Mouse (Mus musculus) embryonic facial prominence, embryonic 11.5 days (tissue): ENCODE results near the gene Pigc. TPM values are rescaled to one million over a fixed set of nuclear protein-coding genes. Genes with fewer than 3 reads are reported as not detected.

Experiments used
- ATAC-seq: fragments of 200-750 bp; cut with Nextera tagmentation; replicated peaks from 2 replicates; pipeline ENCODE4 v1.8.0; 2017; ENCODE audit warnings: low read depth; ENCODE audit not compliant: insufficient number of reproducible peaks, low FRiP score, low TSS enrichment
- DNase-seq: peaks from one replicate; pipeline ENCODE4 v3.0.0-alpha.2; 2015; ENCODE audit warnings: low spot score
- H3K27ac ChIP-seq: fragments of 300-500 bp; sonication (generic); replicated peaks from 2 replicates; pipeline ENCODE4 v1.5.1; 2014; ENCODE audit warnings: mild to moderate bottlenecking, low read depth, low read length, control low read depth
- H3K27me3 ChIP-seq: fragments of 300-500 bp; sonication (generic); 2 replicates; pipeline ENCODE4 v1.6.1; 2014; ENCODE audit warnings: mild to moderate bottlenecking, low read length, moderate library complexity, mixed read lengths; ENCODE audit not compliant: control insufficient read depth, insufficient read depth
- H3K36me3 ChIP-seq: fragments of 300-500 bp; sonication (generic); replicated peaks from 2 replicates; pipeline ENCODE4 v1.6.1; 2014; ENCODE audit warnings: low read depth, mild to moderate bottlenecking, low read length, moderate library complexity, mixed read lengths; ENCODE audit not compliant: control insufficient read depth, insufficient read depth
- H3K4me1 ChIP-seq: fragments of 300-500 bp; sonication (generic); 2 replicates; pipeline ENCODE4 v1.6.1; 2014; ENCODE audit warnings: low read length, mixed read lengths; ENCODE audit not compliant: control insufficient read depth, insufficient read depth
- H3K4me2 ChIP-seq: fragments of 300-500 bp; sonication (generic); 2 replicates; pipeline ENCODE4 v1.6.1; 2014; ENCODE audit warnings: low read depth, mild to moderate bottlenecking, control low read depth, low read length, moderate library complexity
- H3K4me3 ChIP-seq: fragments of 300-500 bp; sonication (generic); 2 replicates; pipeline ENCODE4 v1.5.1; 2014; ENCODE audit warnings: low read depth, low read length, control low read depth
- H3K9ac ChIP-seq: fragments of 300-500 bp; sonication (generic); replicated peaks from 2 replicates; pipeline ENCODE4 v1.6.1; 2014; ENCODE audit warnings: mild to moderate bottlenecking, control low read depth, low read length
- H3K9me3 ChIP-seq: fragments of 300-500 bp; sonication (generic); replicated peaks from 2 replicates; pipeline ENCODE4 v1.6.1; 2016; ENCODE audit warnings: mild to moderate bottlenecking, low read length, inconsistent platforms, mixed read lengths; ENCODE audit not compliant: control insufficient read depth
- WGBS: fragments of 180-500 bp; shearing (Covaris S2); extraction: QIAGEN DNeasy Blood & Tissue Kit; methylation state at CpG from one replicate; pipeline ENCODE4 v1.1.7; 2014; 5-methylcytosine and 5-hydroxymethylcytosine counted together
- polyA plus RNA-seq: library from polyadenylated mRNA; unstranded; fragments of >200 nt; fragmentation: Nextera tagmentation; extraction: Ambion mirVana; gene quantifications from 2 replicates; pipeline ENCODE4 v1.2.1, GENCODE M21; 2014

Pigc gene
- polyA plus RNA-seq, 1 experiment from 2014 or later, result 41.4 TPM

- no peak within 1 kb of the TSS for H3K27ac ChIP-seq
- H3K9me3 ChIP-seq, result no peaks in the 10 kb centered on the region
- ATAC-seq (no peak), DNase-seq (no peak)
- no peak within 1 kb of the TSS for H3K4me3 ChIP-seq
- H3K4me1 ChIP-seq, result peaks cover 3% of the 10 kb centered on the region; the same call in 1 of the 2 replicates
- 86% methylated on average over 1 of the region's 1 CpGs for WGBS
- no peaks in the 10 kb centered on the region for H3K27me3 ChIP-seq
- H3K9ac ChIP-seq, result no peak within 1 kb of the TSS
- H3K36me3 ChIP-seq, result no peaks in the 10 kb centered on the region
- H3K4me2 ChIP-seq, result no peak within 1 kb of the TSS
Measured at GRCm38 (mm10) chr1:161979536-161979935, 10.6 kb downstream of the Pigc start, which contains the start of gene 4930558K02Rik. TSS of gene 4930558K02Rik (minus strand) at chr1:161979636.

- peaks cover 3% of the 10 kb centered on the region; the same call in 1 of the 2 replicates for H3K4me1 ChIP-seq
- WGBS, result 68% methylated on average over 2 of the region's 2 CpGs
- H3K27me3 ChIP-seq, result no peaks in the 10 kb centered on the region
- ATAC-seq (no peak), DNase-seq (no peak)
- H3K9me3 ChIP-seq, result no peaks in the 10 kb centered on the region
- no peak overlapping the region for H3K4me3 ChIP-seq
- H3K27ac ChIP-seq, result no peak overlapping the region
- no peak overlapping the region for H3K4me2 ChIP-seq
- no peak overlapping the region for H3K9ac ChIP-seq
- H3K36me3 ChIP-seq, result no peaks in the 10 kb centered on the region
Measured at GRCm38 (mm10) chr1:161980046-161980445, 11.1 kb downstream of the Pigc start.

GRCm38 (mm10) chr1:161980626-161981298 is 11.8 kb downstream of the Pigc start:
- ATAC-seq (no peak), DNase-seq (no peak)
- no peaks in the 10 kb centered on the region for H3K36me3 ChIP-seq
- no peak overlapping the region for H3K27ac ChIP-seq
- H3K4me3 ChIP-seq, result no peak overlapping the region
- H3K9ac ChIP-seq, result no peak overlapping the region
- H3K9me3 ChIP-seq, result no peaks in the 10 kb centered on the region
- H3K4me2 ChIP-seq, result no peak overlapping the region
- H3K27me3 ChIP-seq, result no peaks in the 10 kb centered on the region
- 82% methylated on average over 9 of the region's 9 CpGs for WGBS
- H3K4me1 ChIP-seq, result peaks cover 3% of the 10 kb centered on the region; the same call in 1 of the 2 replicates

GRCm38 (mm10) chr1:161983451-161983850 is 14.5 kb downstream of the Pigc start:
- no peak overlapping the region for H3K27ac ChIP-seq
- no peaks in the 10 kb centered on the region for H3K36me3 ChIP-seq
- DNase-seq, result no peak
- H3K27me3 ChIP-seq, result no peaks in the 10 kb centered on the region
- H3K9ac ChIP-seq, result no peak overlapping the region
- no peaks in the 10 kb centered on the region for H3K9me3 ChIP-seq
- H3K4me2 ChIP-seq, result no peak overlapping the region
- no peak overlapping the region for H3K4me3 ChIP-seq
- whole genome bisulfite sequencing, result 71% methylated on average over 6 of the region's 6 CpGs
- ATAC-seq, result no peak
- no peaks in the 10 kb centered on the region; the same call in 1 of the 2 replicates for H3K4me1 ChIP-seq

GRCm38 (mm10) chr1:161983979-161984566 is 15.1 kb downstream of the Pigc start:
- ATAC-seq, result no peak
- peak; percentile 33 for DNase-seq
- no peaks in the 10 kb centered on the region for H3K36me3 ChIP-seq
- H3K4me2 ChIP-seq, result no peak overlapping the region
- WGBS, result 25% methylated on average over 4 of the region's 4 CpGs
- H3K27ac ChIP-seq, result no peak overlapping the region
- H3K4me3 ChIP-seq, result no peak overlapping the region
- H3K27me3 ChIP-seq, result no peaks in the 10 kb centered on the region
- no peak overlapping the region for H3K9ac ChIP-seq
- H3K4me1 ChIP-seq, result no peaks in the 10 kb centered on the region; the same call in 1 of the 2 replicates
- H3K9me3 ChIP-seq, result no peaks in the 10 kb centered on the region

GRCm38 (mm10) chr1:161990684-161991578 is 21.9 kb downstream of the Pigc start:
- Histone ChIP-seq H3K4me2 (no peak overlapping the region), H3K36me3 (no peaks in the 10 kb centered on the region), H3K4me1 (no peaks in the 10 kb centered on the region), H3K9ac (no peak overlapping the region), H3K4me3 (no peak overlapping the region), H3K27me3 (no peaks in the 10 kb centered on the region), H3K9me3 (no peaks in the 10 kb centered on the region), H3K27ac (no peak overlapping the region)
- WGBS, result 68% methylated on average over 10 of the region's 10 CpGs
- ATAC-seq (no peak), DNase-seq (no peak)

- DNase-seq, result no peak
- Histone ChIP-seq H3K36me3 (no peaks in the 10 kb centered on the region), H3K9me3 (no peaks in the 10 kb centered on the region), H3K4me2 (no peak overlapping the region), H3K27me3 (no peaks in the 10 kb centered on the region), H3K4me3 (no peak overlapping the region), H3K27ac (no peak overlapping the region), H3K9ac (no peak overlapping the region), H3K4me1 (no peaks in the 10 kb centered on the region)
- WGBS, result 92% methylated on average over 11 of the region's 11 CpGs
- no peak for ATAC-seq
Measured at GRCm38 (mm10) chr1:161991846-161992245, 22.9 kb downstream of the Pigc start.
